Comparison of ENCODE assay signal across 8 mouse cellular contexts in genomic region chr1:130717291-130717871, GRCm38 (mm10). TPM values are rescaled to one million over a fixed set of nuclear protein-coding genes. Genes with fewer than 3 reads are reported as not detected.
DNase-seq lines count a peak whose midpoint lies in the region; ATAC-seq and TF ChIP-seq lines count a peak whose summit lies in the region.

TSS of gene Yod1 (plus strand) at chr1:130717327.

- peaks cover 14% of the 10 kb centered on the region for H3K4me1 ChIP-seq in bone marrow macrophage, adult 2 months (ENCODE audit: control insufficient read depth, insufficient read depth, low read length)
- peaks cover 19% of the 10 kb centered on the region for H3K4me1 ChIP-seq in embryonic facial prominence, embryonic 15.5 days
- H3K4me1 ChIP-seq in limb, embryonic 14.5 days (ENCODE audit: control insufficient read depth, insufficient read depth, low read length) = peaks cover 5% of the 10 kb centered on the region; the same call in 1 of the 2 replicates
- H3K4me1 ChIP-seq in midbrain, embryonic 16.5 days (ENCODE audit: control insufficient read depth, insufficient read depth, low read length) = peaks cover 30% of the 10 kb centered on the region
- peaks cover 3% of the 10 kb centered on the region; the same call in 1 of the 2 replicates for H3K4me1 ChIP-seq in spleen, adult 2 months (ENCODE audit: control insufficient read depth, insufficient read depth, insufficient read length)

- WGBS in embryonic facial prominence, embryonic 15.5 days = under 1% methylated on average over 53 of the region's 54 CpGs
- WGBS in limb, embryonic 14.5 days = 1% methylated on average over 50 of the region's 54 CpGs
- WGBS in midbrain, embryonic 16.5 days = 0% methylated on average over 54 of the region's 54 CpGs
- WGBS in spleen, adult 2 months = 1% methylated on average over 54 of the region's 54 CpGs

- no peak for TF ChIP-seq POLR2A in bone marrow macrophage, adult 2 months (IDR thresholded peaks at IDR 0.05; ENCODE audit: borderline replicate concordance, low read depth, low read length)
- TF ChIP-seq POLR2A in limb, embryonic 14.5 days (IDR thresholded peaks at IDR 0.05; ENCODE audit: borderline replicate concordance, extremely low read depth, insufficient read depth, insufficient read length) = 0 out of 2 replicates have a peak, but pooled peaks have one; percentile 72
- TF ChIP-seq POLR2A in spleen, adult 2 months (IDR thresholded peaks at IDR 0.05; ENCODE audit: low read depth, low read length) = peak; percentile 41

- H3K27me3 ChIP-seq in embryonic facial prominence, embryonic 15.5 days = no peaks in the 10 kb centered on the region
- H3K27me3 ChIP-seq in limb, embryonic 14.5 days (ENCODE audit: control insufficient read depth, insufficient read depth, low read length) = no peaks in the 10 kb centered on the region
- no peaks in the 10 kb centered on the region for H3K27me3 ChIP-seq in midbrain, embryonic 16.5 days (ENCODE audit: control insufficient read depth, insufficient read depth, low read depth, low read length)
- H3K27me3 ChIP-seq in spleen, adult 2 months (ENCODE audit: control insufficient read depth, insufficient read depth, low read length) = no peaks in the 10 kb centered on the region

- peak within 1 kb of the TSS; percentile 92 for H3K4me2 ChIP-seq in embryonic facial prominence, embryonic 15.5 days (replicated peaks)
- H3K4me2 ChIP-seq in limb, embryonic 14.5 days (replicated peaks; ENCODE audit: low read depth, low read length, severe bottlenecking) = peak within 1 kb of the TSS; percentile 98
- H3K4me2 ChIP-seq in midbrain, embryonic 16.5 days (ENCODE audit: low read length) = peak within 1 kb of the TSS; percentile 96

- H3K27ac ChIP-seq in bone marrow macrophage, adult 2 months (ENCODE audit: insufficient read depth, low read depth, low read length) = peak within 1 kb of the TSS; percentile 60
- peak within 1 kb of the TSS; percentile 82 for H3K27ac ChIP-seq in embryonic facial prominence, embryonic 15.5 days (replicated peaks)
- peak within 1 kb of the TSS; percentile 69 for H3K27ac ChIP-seq in limb, embryonic 14.5 days (replicated peaks; ENCODE audit: low read depth, low read length)
- H3K27ac ChIP-seq in midbrain, embryonic 16.5 days (ENCODE audit: low read length) = peak within 1 kb of the TSS; percentile 87
- H3K27ac ChIP-seq in spleen, adult 2 months (ENCODE audit: insufficient read depth, low read length) = peak within 1 kb of the TSS; percentile 74

- H3K9me3 ChIP-seq in embryonic facial prominence, embryonic 15.5 days (replicated peaks) = no peaks in the 10 kb centered on the region
- H3K9me3 ChIP-seq in limb, embryonic 14.5 days (ENCODE audit: control insufficient read depth, low read length) = no peaks in the 10 kb centered on the region
- no peaks in the 10 kb centered on the region for H3K9me3 ChIP-seq in midbrain, embryonic 16.5 days (replicated peaks; ENCODE audit: control insufficient read depth, low read length, poor library complexity, severe bottlenecking)

- peak; percentile 90 to 92 for DNase-seq in B cell, adult 2 months
- DNase-seq in heart, adult 9 months (ENCODE audit: low spot score in 2 of 2) = peak; percentile 89 to 91
- DNase-seq in kidney, adult 9 months = peak; percentile 87
- peak; percentile 89 for DNase-seq in limb, embryonic 14.5 days (ENCODE audit: low spot score)
- peak; percentile 77 to 78 for DNase-seq in spleen, adult 2 months (ENCODE audit: low read depth in 1 of 2, low spot score in 2 of 2)

- ATAC-seq in embryonic facial prominence, embryonic 15.5 days (ENCODE audit: insufficient number of reproducible peaks, low FRiP score, low TSS enrichment, low read depth) = peak; percentile 76
- ATAC-seq in limb, embryonic 14.5 days (ENCODE audit: low FRiP score, low read depth) = peak; percentile 89
- ATAC-seq in midbrain, embryonic 16.5 days = peak; percentile 55

- H3K36me3 ChIP-seq in embryonic facial prominence, embryonic 15.5 days = peaks cover 6% of the 10 kb centered on the region
- peaks cover 8% of the 10 kb centered on the region; the same call in 1 of the 2 replicates for H3K36me3 ChIP-seq in limb, embryonic 14.5 days (ENCODE audit: control insufficient read depth, insufficient read depth, low read length)
- peaks cover 3% of the 10 kb centered on the region; the same call in 1 of the 2 replicates for H3K36me3 ChIP-seq in midbrain, embryonic 16.5 days (ENCODE audit: control insufficient read depth, insufficient read depth, low read length)
- H3K36me3 ChIP-seq in spleen, adult 2 months (ENCODE audit: control insufficient read depth, insufficient read depth, low read length) = 0 out of 2 replicates have a peak, but pooled peaks cover 3% of the 10 kb centered on the region

- no peak for TF ChIP-seq CTCF in bone marrow macrophage, adult 2 months (IDR thresholded peaks at IDR 0.05; ENCODE audit: low read depth, low read length)
- TF ChIP-seq CTCF in spleen, adult 2 months (IDR thresholded peaks at IDR 0.05; ENCODE audit: extremely low read depth, insufficient read depth, insufficient read length, insufficient replicate concordance) = no peak

- peak within 1 kb of the TSS; percentile 89 for H3K4me3 ChIP-seq in bone marrow macrophage, adult 2 months (ENCODE audit: insufficient read depth, low read length)
- H3K4me3 ChIP-seq in embryonic facial prominence, embryonic 15.5 days (replicated peaks) = peak within 1 kb of the TSS; percentile 96
- H3K4me3 ChIP-seq in limb, embryonic 14.5 days (replicated peaks; ENCODE audit: low read length) = peak within 1 kb of the TSS; percentile 93
- H3K4me3 ChIP-seq in midbrain, embryonic 16.5 days (ENCODE audit: low read depth, low read length) = peak within 1 kb of the TSS; percentile 98
- H3K4me3 ChIP-seq in spleen, adult 2 months (ENCODE audit: extremely low read depth, insufficient read depth, insufficient read length) = peak within 1 kb of the TSS; percentile 96

- H3K9ac ChIP-seq in embryonic facial prominence, embryonic 15.5 days = peak within 1 kb of the TSS; percentile 97
- H3K9ac ChIP-seq in limb, embryonic 14.5 days (ENCODE audit: low read depth, low read length, severe bottlenecking) = peak within 1 kb of the TSS; percentile 96
- peak within 1 kb of the TSS; percentile 100 for H3K9ac ChIP-seq in midbrain, embryonic 16.5 days (ENCODE audit: low read depth, low read length)

RNA-seq across cellular contexts. Expression of gene Yod1, which starts in this region (rescaled TPM):
- 8.4 and 9.4 TPM in 2 replicates for polyA plus RNA-seq in bone marrow macrophage, adult 2 months (2012; ENCODE audit: insufficient read depth, insufficient read length, missing spikeins)
- polyA plus RNA-seq in embryonic facial prominence, embryonic 15.5 days (2015; fragmentation: Nextera tagmentation; extraction: Ambion mirVana) = 11.8 and 14.9 TPM in 2 replicates
- polyA plus RNA-seq in limb, embryonic 14.5 days (2012; rRNA removed) = 2.9 TPM in 2 replicates
- 7.2 and 7.9 TPM in 2 replicates for polyA plus RNA-seq in limb, embryonic 14.5 days (2014; fragmentation: Nextera tagmentation; extraction: Ambion mirVana)
- 15.3 and 17.1 TPM in 2 replicates for polyA plus RNA-seq in midbrain, embryonic 16.5 days (2015; fragmentation: Nextera tagmentation; extraction: Ambion mirVana)
- 1.6 and 2.2 TPM in 2 replicates for polyA plus RNA-seq in spleen, adult 2 months (2012; rRNA removed)

Comparison
In these comparisons a context has a peak if more than half of its experiments do, and no peak if none do; other contexts are left out.
1. Peak in every context shown above with its lines: DNase-seq, ATAC-seq, H3K4me3 ChIP-seq and H3K27ac ChIP-seq.